Mouse (Mus musculus): ENCODE data around the gene Tmem41a. TPM values are rescaled to one million over a fixed set of nuclear protein-coding genes. Genes with fewer than 3 reads are reported as not detected.
"Not testable (repeated sequence)": the region's sequence is repeated elsewhere in the genome, so short reads cannot be mapped to it uniquely, and the experiment has no call there.

Tmem41a gene
- total RNA-seq (2021): 10 to 100 TPM; 13.6 to 23.5 TPM
- 12.9 and 15.2 TPM in 2 replicates for polyA plus RNA-seq (2012; rRNA removed)
- long read RNA-seq, transcript Tmem41a-201 (5 exons, 1,360 nt): major isoform, 6 of 13 reads
- long read RNA-seq, partial matches to known transcripts: 5 of 13 reads
- long read RNA-seq, other reads (novel, unspliced or antisense): 0 of 13 reads

GRCm38 (mm10) chr16:21946761-21947715, at the start of gene Tmem41a:
TSS of gene Tmem41a (minus strand) at chr16:21947552.
- DNase-seq: peak; percentile 95

DNA sequence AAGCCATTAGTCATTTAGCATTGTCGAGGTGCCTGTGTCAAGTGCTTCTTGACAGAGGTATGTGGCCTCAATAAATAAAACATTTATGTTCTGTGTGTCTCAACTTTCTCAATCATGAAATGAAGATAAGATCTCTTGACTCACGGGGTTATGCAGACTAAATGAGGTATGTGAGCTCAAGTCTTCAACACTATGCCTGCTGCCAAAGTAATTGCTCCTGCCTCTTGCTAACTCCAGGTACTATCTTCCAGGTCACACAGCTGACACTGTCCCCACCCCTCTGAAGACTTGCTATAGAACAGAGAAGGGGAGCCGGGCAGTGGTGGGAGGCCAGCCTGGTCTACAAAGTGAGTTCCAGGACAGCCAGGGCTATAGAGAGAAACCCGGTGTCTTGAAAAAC, 49.0 kb upstream of the Tmem41a start:
- no peak for DNase-seq

- DNase-seq: no peak
Measured at GRCm38 (mm10) chr16:21995304-21995703, 48.0 kb upstream of the Tmem41a start, which contains the start of gene Liph. TSS of gene Liph (minus strand) at chr16:21995663.

- DNase-seq: no peak
Measured at GRCm38 (mm10) chr16:21991774-21992173, 44.4 kb upstream of the Tmem41a start.

DNA sequence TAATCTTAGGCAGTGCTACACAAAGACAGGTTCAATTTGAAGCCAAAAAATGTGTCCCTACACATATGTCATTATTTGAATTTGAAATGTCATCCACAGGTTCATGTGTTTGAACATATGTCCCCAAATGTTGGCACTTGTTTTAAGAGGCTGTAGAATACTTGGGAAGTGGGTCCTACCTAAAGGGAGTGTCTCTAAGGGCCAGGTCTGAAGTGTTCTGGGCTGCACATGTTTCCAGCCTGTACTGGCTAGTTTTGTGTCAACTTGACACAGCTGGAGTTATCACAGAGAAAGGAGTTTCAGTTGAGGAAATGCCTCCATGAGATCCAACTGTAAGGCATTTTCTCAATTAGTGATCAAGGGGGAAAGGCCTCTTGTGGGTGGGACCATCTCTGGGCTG, 43.5 kb upstream of the Tmem41a start:
- not testable (repeated sequence) for DNase-seq

- no peak for DNase-seq
Measured at GRCm38 (mm10) chr16:21987956-21988355, 40.6 kb upstream of the Tmem41a start.

- DNase-seq: no peak
Measured at GRCm38 (mm10) chr16:21986191-21986590, 38.8 kb upstream of the Tmem41a start.

- no peak for DNase-seq
Measured at GRCm38 (mm10) chr16:21984091-21984490, 36.7 kb upstream of the Tmem41a start.

DNA sequence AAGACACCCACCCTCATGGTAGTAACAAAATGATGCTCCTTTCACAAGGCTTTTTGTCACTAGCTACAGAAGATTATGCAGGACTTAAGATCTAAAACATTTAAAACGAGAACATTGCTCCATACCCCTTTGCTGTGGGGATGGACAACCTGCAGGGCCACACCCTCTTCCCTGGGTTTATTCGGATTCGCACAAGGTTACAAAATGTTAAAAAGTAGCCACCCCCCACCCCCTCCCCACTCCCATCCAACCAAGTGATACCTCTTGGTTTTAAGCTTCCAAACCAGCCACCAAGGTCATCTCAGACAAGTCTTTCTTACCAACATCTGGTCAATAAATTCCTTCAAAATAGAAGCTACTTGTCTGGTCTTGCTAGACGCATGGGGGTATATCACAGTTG, 36.2 kb upstream of the Tmem41a start:
- no peak for DNase-seq

DNA sequence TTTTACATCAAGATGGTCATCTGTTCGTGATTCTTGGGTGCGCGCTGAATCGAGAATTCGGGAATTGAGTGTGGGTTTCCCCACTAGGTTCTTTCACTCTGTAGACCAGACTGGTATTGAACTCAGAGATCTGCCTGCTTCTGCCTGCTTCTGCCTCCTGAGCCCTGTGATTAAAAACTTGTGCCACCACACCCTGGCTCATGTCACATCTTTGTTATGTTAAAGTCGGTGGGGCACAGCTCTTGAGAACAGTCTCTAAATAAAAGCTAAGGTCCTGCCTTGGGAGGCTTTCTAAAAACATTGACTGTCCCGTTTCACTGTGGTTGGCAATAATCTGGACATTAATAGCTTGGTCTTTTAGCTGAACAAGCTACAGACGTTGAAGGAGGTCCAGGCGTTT, 35.8 kb upstream of the Tmem41a start:
- no peak for DNase-seq

DNA sequence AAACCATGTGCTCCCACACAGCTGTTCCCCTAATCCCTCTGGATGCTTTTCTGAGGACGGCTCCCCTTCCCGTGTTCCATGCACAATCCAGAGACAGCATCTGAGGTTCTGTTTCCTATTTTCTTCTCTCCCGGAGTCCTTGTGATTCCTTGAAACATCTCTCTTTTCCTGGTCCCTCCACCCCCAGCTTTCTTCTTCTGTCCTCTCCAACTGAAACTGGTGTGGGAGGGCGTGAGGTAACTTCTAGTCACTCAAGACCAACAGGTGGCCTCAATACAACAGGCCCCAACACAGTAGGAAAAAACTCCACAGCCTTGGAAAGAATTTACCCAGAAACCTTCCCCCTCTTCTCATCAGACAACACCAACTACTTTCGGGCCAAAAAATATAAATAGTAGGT, 30.0 kb upstream of the Tmem41a start:
- no peak for DNase-seq

- DNase-seq: peak; percentile 64
Measured at GRCm38 (mm10) chr16:21976203-21976602, 28.9 kb upstream of the Tmem41a start.

DNA sequence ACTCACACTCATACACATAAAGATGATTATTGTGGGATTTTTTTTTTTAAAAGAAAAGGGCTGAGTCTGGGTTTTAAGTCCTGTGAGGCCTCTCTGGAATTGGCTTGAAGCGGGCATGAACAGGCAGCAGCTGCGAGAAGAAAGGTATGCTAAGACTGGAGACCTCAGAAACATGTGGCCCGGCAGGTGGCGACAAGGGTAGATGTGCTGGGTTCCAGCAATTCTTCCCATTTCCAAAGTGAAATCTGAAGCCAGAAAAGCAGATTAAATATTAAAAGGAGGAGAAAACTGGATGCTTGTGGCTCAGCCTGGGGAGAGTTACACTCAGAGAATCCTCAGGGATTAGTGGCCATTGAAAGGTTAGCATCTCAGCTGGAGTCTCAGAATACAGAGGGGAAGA, 24.1 kb upstream of the Tmem41a start:
- no peak for DNase-seq

GRCm38 (mm10) chr16:21970536-21970935, 23.2 kb upstream of the Tmem41a start:
- peak; percentile 60 for DNase-seq

GRCm38 (mm10) chr16:21969874-21970273, 22.5 kb upstream of the Tmem41a start:
- DNase-seq: no peak

GRCm38 (mm10) chr16:21965576-21965975, 18.2 kb upstream of the Tmem41a start:
- peak; percentile 53 for DNase-seq

GRCm38 (mm10) chr16:21955591-21955990, 8.2 kb upstream of the Tmem41a start:
- peak; percentile 74 for DNase-seq

DNA sequence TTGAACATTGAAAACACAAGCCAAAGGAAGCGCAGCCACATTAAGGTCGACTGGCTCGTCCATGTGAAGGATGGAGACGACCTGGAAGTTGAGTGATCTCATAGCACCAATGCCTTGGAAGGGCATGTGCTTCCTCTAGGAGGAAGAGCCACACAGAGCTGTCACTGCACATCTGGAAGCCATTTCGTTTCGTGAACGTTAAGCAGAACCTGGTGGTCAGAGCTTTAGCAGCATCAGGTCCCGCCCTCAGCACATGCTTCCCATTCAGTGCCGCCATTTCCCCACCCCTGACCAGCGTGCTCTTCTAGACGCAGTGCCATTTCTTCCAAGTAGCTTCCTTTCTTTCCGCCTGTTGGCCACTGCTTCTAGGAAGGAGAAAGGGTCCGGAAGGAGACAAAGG, 18.9 kb downstream of the Tmem41a start:
- no peak for DNase-seq

- DNase-seq: no peak
Measured at GRCm38 (mm10) chr16:21916681-21917080, 30.7 kb downstream of the Tmem41a start.

- no peak for DNase-seq
Measured at GRCm38 (mm10) chr16:21913347-21913746, 34.0 kb downstream of the Tmem41a start.

DNA sequence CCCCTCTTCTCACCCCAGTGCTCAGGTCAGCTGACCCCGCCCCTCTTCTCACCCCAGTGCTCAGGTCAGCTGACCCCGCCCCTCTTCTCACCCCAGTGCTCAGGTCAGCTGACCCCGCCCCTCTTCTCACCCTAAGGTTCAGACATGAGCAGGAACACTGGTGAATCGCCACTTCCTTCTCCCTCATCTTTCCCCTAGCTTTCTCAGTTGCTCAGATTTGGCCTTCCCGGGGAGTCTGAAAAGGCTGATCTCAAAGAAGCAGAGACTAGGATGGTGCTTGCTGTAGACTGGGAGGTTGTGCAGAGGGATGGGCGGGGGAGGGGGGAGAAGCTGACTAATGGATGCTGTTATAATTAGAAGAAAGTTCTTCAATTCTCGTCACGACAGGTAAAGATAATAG, 38.4 kb downstream of the Tmem41a start:
- DNase-seq: not testable (repeated sequence)

DNA sequence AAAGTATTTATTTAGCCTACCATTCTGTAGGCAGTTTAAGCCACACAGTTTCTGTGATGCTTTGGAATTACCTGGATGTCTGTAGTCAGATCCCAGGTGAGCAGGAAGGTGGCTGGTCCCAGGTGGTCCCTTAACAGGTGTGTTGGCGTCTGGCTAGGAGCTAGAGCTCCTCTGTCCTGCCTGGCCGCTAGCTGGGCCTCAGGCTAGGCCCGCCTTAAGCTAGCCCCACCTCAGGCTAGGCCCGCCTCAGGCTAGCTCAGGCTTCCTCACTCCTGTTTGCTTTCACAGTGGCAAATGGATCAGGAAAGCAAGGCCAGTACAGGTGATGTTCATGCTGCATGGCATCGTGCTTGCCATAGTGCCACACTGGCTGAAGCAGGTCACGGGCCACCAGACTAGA, 40.5 kb downstream of the Tmem41a start:
- no peak for DNase-seq

DNA sequence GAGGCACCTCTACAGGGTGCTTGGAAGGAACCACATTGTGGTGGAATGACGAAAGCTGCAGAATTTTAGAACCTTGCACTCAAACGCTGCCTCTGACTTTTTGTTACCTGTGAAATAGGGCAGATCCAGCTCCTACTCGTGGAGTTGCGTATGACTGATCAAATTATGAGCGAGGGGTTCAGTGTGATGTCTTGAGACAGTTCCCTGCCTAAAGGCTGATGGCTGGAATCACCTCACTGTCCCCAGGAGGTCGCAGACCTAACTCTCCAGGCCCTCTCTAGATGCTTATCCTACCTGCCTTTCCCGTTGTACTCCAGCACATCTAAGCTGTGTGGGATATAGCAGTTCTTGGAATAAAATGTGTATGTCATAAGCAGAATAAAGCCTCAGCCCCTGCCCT, 41.4 kb downstream of the Tmem41a start:
- no peak for DNase-seq
